Mouse (Mus musculus) skeletal muscle tissue, adult 2 months (tissue): Measurements from ENCODE around the gene Zbtb8b.
A peak's percentile ranks its signal among the peaks of the same experiment; 100 is the strongest.
"Not testable (repeated sequence)": the region's sequence is repeated elsewhere in the genome, so short reads cannot be mapped to it uniquely, and the experiment has no call there.

Source experiments
- DNase-seq: peaks from one replicate; pipeline ENCODE4 v3.0.0-alpha.2; 2012; ENCODE audit warnings: low read depth, low spot score

The Zbtb8b gene

DNA sequence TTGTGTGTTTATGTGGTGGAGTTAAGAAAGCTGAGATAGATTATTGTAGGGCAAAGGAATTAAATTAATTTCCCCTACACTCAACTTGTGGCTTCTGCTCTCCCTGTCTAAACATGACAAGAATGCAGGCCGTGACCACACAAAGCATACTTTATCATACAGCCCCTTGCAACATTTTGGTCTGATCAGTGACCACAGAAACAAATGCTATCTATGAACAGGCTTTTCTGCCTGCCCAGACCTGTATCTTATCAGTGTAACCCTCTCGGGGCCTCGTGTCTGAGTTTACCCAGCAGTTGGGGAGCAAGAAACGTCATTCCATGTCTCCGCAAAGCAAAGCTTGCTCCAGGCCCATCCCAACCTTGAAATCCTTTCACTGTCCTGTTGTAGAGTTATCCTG is 24.2 kb downstream of the Zbtb8b start:
- no peak for DNase-seq

DNA sequence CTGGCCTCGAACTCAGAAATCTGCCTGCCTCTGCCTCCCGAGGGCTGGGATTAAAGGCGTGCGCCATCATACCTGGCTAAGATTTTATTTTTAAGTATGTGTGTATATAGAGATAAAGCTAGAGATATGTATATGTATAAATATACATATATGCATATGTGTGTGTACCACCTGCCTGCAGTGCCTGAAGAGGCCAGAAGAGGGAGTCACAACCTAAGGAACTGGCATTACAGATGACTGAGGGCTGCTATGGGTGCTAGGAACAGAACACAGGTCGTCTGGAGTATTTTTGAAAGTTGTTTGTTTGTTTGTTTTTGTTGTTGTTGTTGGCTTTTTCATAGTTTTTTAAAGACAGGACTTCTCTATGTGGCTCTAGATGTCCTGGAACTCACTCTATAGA is 24.8 kb downstream of the Zbtb8b start:
- DNase-seq, result no peak

DNA sequence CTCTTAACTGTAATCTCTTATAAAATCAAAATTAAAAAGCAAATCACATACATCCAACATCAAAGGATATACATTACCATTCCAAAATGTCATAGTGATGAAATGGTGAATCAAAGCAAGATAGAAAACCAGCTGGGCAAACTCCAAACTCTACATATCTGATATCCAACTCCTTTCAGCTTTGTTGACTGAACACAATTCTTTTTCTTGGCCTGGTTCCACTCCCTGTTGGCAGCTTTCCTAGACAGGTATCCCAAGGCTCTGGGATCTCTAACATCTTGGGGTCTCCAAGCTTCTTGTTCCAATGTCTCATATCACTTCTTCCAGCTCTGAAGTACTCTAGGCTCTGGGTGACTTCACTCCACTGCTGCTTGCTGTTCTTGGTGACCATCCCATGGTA is 29.7 kb downstream of the Zbtb8b start:
- DNase-seq, result no peak

DNA sequence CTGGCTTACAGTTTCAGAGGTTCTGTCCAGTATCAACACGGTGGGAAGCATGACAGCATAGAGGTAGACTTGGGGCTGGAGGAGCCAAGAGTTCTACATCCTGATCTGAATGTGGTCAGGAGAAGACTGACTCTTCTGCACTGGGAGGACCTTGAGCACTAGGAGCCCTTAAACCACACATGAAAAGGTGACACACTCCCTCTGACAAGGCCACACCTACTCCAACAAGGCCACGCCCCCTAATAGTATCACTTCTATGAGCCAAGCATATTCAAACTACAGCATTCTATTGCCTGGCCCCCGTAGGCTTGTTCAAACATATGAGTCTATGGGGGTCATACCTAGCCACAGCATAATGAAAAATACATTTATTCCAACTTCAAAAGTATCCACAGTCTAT is 30.1 kb downstream of the Zbtb8b start:
- DNase-seq, result not testable (repeated sequence)

DNA sequence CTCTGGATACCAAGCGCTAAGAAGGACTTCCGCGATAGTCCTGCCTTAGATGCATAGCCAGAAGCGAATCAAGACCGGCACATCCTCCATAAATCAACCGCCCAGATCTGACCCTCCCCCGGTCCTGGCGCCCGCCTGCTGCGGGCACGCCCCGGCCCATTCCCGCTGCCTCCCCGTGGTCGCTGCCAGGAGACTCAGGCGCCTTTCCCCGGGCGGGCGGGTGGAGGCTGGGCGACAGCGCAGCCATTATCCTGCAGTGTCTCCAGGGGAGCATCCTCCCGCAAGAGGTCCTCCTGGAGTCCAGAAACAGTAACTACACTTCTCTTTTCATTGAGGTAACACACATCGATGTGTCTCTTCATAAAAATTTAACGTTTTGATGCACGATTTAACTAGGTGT is 34.2 kb downstream of the Zbtb8b start:
- peak; percentile 27 for DNase-seq

DNA sequence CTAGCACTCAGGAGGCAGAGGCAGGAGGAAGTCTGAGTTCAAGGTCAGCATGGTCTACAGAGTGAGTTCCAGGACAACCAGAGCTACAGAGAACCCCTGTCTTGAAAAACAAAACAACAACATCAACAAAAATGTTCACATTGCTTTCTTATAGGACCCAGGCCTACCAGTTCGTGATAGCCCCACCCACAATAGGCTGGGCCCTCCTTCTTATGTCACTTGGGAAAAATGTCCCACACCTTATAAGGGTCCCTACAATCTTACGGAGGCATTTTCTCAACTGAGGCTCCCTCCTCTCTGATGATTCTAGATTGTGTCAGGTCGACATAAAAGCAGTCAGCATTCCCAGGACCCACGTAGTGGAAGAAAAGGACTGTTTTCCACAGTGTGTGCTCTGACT is 40.8 kb downstream of the Zbtb8b start:
- no peak for DNase-seq

DNA sequence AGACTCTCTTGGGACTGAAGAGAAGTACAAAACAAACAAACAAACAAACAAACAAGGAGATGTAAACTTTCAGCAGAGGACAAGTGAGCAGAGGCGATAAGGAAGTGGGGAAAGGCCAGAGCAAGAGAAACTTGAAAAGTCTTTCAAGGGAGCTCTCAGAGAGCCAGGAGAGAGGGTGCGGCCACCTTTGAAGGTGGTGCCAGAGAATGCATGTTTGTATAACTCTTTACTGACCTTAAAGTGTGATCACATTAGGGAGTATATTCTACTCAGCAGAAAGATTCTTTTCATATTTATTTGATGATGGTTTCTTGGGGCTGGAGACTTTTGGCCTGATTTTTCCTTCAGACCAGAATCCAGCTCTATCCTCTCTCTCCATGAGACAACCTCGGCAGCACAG is 43.7 kb downstream of the Zbtb8b start:
- no peak for DNase-seq

DNA sequence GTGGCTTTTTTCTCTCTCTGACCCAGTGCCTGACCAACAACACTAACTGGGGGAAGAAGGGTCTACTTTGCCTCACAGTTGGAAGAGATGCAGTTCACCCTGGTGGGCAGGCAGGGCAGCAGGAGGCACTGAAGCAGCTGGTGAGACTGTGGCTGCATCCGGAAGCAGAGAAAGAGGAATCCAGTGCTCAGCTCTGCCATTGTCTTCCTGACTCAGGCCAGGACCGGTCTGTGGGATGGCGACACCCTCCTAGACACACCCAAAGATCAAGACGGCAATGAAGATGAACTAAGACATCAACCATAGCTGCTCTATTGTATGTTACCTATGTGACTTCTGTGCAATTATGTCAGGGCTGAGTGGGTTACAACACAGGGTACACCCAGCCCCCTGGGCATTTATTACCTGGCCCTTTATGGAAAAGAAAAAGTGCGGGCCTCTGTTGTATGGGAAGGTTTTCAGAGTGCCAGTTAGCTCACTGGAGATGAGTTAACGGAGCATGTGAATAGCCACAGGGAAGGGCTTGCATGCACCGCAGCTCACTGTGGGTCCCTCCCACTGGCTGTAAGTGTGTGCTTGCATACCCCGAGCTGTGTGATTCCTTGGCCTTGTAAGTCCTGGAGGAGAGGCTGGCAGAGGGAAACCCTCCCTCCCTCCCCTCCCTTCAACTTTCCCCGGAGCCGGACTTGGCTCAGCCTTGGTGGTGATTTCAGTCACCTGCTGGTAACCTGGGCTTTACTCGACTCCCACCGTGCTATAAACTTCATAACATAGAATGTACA is 46.4 kb downstream of the Zbtb8b start:
- DNase-seq, result no peak

DNA sequence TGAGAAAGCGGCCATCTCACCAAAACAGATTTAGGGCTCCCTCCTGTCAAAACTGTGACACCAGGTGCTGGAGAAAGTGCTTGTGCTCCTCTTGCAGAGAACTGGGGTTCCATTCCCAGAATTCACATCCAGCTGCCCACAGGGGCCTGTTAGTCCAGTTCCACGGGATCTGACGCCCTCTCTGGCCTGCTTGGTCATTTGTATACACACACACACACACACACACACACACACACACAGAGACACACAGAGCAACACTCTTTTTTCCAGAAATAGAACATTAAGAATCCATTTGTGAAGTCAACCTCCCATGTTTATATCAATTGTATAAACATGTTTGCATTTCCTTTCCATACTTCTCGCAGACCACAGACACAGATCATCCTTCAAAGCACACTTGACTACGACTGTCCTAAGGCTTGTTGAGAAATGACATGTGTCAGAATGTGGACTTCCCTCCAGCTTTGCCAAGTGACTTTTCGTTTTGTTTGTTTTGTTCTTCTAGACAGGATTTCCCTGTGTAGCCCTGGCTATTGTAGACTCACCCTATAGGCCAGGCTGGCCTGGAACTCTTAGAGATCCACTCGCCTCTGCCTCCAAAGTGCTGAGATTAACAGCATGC is 49.6 kb downstream of the Zbtb8b start:
- no peak for DNase-seq

DNA sequence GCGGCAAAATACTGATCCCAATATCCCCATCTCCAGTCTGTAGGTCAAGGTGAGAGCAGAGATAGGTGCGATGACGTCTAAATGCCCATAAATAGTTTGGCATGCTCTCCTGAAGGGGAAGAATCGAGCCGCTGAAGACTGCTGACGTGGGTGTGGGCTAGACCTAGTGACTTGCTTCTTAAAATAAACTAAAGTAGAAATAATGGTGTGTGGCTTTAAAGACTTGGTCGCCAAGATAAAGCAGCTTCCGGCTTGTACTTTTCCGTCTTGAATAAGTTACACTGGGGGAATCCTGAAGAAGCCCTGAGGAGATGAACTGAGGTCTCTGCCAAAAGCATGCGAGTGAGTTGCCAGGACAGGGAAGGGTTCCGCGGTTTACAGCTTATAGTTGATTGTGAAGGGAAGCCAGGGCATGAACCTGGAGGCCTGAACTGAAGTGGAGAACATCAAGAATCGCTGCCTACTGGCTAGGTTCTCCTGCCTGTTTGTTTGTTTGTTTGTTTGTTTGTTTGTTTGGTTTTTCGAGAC is 50.4 kb downstream of the Zbtb8b start:
- DNase-seq, result no peak

DNA sequence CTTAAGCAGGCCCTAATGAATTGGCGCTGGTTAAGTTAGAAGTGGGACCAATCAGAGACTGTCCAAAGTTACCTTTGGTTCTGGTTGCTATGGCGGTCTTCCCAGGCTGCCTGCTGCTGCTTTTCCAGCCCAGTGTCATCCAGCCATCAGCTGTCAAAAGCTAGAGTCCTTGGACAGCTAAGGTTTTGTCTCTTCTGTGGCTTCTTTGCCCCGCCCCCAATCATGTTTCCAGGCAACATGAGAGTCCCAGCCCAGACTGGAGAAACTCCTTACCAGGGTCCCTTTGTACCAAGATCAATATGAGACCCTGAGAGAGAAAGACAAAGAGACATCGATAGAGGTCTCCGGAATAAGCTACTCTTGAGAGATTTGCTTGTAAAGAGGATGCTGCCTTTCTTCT is 52.2 kb downstream of the Zbtb8b start:
- no peak for DNase-seq

DNA sequence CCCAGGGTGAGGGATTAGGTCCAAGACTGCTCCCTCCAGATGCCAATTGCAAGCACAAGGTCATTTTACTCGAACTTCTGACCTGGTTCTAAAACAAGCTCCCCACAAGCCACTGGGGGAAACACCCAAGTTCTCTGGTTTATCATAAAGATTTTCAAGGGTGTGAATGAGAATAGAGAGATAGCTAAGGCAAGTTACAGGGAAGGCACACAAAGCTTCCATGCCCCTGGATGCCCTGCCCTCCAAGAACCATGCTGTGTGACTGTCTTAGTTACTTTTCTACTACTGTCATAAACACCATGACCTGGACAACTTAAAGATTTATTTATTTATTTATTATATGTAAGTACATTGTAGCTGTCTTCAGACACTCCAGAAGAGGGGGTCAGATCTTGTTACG is 53.7 kb downstream of the Zbtb8b start:
- DNase-seq, result no peak

DNA sequence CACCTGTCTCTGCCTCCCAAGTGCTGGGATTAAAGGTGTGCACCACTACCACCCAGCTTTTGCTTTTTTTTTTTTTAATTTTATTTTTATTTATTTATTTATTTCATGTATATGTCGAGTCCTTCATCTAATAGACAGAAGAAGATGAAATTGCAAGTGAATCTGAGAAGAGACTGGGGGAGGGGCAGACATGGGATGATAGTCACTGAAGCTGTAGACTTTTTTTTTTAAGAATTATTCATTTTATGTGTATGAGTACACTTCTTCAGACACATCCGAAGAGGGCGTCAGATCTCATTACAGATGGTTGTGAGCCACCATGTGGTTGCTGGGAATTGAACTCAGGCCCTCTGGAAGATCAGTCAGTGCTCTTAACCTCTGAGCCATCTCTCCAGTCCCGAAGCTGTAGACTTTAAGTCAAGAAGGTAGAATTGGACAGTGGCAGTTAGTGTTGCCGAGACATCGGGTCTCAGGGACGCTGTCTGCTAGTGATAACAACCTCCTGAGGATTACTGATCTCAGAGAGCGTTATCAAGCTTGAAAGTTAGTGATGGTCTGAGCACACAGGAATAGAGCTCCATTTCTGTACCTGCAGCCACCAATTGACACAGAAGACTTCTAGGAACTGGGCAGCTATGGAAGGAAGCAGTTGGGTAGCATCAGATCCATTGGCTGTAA is 54.2 kb downstream of the Zbtb8b start:
- no peak for DNase-seq

DNA sequence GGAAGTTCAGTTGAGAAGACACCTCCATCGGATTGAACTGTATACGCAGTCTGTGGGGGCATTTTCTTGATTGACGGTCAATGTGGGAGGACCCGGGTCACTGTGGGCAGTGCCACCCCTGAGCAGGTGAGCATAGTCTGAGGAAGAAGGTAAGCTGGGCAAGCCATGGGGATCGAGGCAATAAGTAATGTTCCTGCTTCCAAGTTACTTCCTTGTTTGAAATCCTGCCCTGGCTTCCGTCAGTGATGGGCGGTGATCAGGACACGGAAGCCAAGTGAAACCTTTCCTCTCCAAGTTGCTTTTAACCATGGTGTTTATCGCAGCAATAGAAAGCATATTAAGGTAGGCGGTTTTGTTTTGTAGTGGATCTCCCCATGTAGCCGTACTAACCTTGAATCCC is 55.0 kb downstream of the Zbtb8b start:
- DNase-seq, result no peak

DNA sequence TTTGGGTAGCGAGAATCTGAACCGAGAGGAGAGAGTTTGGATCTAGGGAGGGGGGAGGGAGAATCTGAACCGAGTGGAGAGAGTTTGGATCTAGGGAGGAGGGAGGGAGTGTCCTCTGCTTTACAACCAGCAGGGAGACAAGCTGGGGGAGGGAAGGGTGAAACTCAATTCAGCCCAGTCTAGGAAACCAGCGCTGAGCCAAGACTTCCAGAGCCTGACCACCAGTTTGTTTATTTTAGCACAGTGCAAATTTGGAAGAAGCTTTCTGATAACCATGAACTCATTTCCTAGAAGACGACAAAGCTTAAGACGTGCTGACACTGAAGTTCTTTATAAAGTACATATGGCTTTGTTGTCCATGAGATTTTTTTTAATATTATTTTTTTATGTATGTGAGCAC is 56.2 kb downstream of the Zbtb8b start:
- DNase-seq, result peak; percentile 38

DNA sequence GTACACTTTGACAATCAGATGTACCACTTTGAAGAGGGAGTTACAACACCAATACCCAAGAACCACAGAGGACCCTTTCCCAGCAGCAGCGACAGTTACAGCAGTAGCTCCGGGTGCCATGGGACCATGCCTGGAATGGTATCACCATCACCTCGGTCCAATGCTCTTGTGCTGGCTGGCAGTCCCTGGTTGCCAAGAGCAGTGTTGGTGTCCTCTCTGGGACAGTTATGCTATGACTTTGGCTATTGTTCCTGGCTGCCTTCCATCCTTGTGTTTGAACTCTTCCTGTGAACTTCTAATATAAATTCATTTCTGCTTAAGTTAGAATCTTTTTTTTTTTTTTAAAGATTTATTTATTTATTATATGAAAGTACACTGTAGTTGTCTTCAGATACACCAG is 57.1 kb downstream of the Zbtb8b start:
- no peak for DNase-seq

DNA sequence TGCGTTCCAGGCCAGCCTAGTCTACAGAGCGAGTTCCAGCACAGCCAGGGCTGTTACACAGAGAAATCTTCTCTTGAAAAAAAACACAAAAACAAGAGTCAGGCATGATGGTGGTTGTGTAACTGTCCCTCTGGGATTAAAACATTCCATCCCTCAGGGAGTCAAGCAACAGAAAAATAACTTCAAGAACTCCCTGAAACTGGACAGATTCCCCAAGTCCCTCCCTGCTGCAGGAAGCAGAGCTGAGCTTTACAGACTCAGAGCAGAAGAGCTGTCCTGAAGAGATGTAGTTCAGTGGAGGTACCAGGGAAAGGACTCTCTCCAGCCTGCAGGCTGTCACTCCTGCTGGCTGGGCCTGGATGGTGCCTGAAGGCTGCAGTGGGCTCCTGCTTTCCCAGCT is 58.2 kb downstream of the Zbtb8b start:
- peak; percentile 69 for DNase-seq

DNA sequence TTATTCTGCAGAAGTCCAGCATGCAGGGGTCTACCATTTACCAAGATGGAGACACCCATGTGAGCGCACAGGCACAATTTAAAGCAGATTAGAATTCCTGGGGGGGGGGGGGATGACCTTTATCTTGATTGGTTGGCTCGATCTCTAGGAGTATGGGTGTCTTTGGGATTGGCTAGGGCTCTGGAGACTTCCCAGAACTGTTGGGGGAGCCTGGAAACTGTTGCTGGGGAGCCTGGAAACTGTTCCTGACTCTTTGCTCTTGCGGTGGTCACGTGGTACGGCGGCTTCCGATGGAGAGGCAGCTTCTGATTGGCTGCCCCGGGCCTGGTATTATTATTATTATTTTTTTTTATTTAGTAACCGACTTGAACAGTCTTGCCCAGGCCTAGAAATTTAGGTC is 58.6 kb downstream of the Zbtb8b start:
- no peak for DNase-seq

DNA sequence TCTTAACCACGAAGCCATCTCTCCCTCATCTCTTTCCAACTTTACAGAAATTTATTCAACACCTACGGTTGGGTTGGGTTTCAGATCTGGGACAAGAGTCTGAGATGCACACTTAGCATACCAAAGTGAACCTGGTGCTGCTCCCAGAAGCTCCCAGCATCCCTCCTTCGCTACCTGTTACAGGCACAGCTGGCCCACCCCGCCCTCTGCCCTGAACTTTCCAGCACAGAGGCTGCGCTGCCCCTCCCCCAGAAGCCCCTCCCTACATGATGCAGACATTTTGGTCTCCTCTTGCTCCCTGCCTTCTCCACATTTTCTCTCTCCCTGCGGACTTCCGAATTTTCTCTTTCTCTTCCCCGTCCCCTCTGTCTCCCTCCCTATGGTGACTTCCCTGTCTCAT is 59.5 kb downstream of the Zbtb8b start:
- DNase-seq, result no peak

DNA sequence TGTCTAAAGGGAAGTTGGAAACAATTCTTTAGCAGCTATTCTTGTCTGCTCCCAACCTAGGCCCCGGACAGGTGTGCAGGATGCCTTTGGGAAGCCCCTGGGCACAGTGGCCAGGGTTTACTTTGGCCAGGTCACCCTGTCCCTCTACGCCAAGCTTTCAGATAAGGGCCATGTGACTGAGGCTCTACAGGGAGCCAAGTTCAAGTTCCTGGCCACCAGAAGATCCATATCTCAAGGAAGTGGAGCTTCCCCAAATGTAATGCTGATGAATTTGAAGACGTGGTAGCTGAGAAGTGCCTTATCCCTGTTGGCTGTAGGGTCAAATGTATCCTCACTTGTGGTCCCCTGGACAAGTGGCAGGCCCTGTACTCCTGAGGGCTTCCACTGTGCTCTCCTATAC is 60.8 kb downstream of the Zbtb8b start:
- no peak for DNase-seq

DNA sequence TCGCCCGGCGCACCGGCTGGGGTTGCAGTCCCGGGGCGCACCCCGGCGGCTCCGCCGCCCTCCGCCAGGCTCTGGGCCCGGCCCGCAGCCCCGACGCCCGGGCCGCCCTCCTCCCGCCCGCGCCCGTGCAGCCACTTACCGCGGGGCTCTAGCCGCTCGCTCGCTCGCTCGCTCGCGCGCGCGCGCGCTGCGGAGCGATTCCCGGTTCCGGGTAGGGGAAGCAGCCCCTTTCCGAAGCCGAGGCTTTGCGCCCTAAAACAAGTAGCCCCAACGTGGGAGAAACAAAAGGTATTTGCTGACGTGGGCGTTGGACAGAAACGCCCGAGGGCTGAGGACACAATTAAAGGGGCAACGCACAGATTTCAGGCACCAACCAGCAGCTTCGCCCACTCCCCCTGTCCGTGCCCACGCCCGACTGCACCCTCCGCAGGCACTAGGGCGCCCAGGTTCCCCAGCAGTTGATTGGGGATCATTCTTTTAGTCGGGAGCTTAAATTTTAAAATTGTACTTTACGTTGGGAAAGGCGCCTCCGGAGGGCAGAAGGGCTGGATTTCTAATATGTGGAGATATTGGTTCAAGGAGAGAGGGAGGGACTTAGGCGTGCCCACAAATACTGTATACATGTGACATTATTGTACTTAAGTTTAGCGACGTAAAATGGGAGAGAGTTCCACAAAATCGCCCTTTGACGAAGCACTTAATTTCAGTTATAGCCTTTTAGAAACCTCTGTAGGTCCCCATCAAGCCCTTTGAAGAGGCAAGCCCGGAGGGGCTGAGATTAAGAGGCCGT is 62.9 kb downstream of the Zbtb8b start, which contains the start of gene Zbtb8a:
TSS of gene Zbtb8a (minus strand) at position 516 of the 790 bp plus-strand sequence.
- DNase-seq, result no peak
